Mouse (Mus musculus) mouse embryonic stem cell (cell line): Measurements from ENCODE around the gene Tiparp.

Source experiments
- in situ Hi-C, 2 experiments: fragments of 300-500 bp; cut with MboI; formaldehyde crosslinking; loops; 1 replicate in 1 of 2; 3 replicates in 1 of 2; pipeline ENCODE4 v1.14.3; 2019 to 2020; ENCODE audit warnings: low sequenced_read_pairs in 2 of 2, low pct_unique_long_range_greater_than_20kb in 1 of 2, mixed read lengths in 1 of 2; ENCODE audit not compliant: unreplicated experiment in 1 of 2

The Tiparp gene

GRCm38 (mm10) chr3:65527691-65528601, at the start of gene Tiparp:
Gene Tiparp (plus strand): TSS chr3:65528410.
- in situ Hi-C loops, result no loop called here

- in situ Hi-C loops, result no loop called here
Observed at GRCm38 (mm10) chr3:65480676-65481075, 47.5 kb upstream of the Tiparp start.

DNA sequence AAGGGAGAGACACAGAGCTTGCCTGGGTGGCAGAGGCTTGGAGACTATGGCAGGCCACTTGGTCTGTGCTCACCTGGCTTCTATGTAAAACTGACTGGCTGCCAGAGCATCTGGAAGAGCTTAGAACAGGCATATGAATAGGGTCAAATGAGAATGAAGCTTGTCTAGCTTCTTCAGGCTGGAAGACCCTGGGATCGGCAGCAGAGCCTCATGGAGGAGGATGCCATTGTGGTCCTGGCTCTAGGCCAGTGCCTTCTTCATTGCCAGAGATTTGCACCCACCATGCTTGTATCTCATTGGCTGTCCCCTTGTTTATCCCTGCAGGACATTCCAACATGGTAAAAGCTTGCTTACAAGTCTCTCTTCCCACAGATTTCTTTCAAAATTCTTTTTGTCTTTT, 45.9 kb upstream of the Tiparp start:
- in situ Hi-C loops, result no loop called here

DNA sequence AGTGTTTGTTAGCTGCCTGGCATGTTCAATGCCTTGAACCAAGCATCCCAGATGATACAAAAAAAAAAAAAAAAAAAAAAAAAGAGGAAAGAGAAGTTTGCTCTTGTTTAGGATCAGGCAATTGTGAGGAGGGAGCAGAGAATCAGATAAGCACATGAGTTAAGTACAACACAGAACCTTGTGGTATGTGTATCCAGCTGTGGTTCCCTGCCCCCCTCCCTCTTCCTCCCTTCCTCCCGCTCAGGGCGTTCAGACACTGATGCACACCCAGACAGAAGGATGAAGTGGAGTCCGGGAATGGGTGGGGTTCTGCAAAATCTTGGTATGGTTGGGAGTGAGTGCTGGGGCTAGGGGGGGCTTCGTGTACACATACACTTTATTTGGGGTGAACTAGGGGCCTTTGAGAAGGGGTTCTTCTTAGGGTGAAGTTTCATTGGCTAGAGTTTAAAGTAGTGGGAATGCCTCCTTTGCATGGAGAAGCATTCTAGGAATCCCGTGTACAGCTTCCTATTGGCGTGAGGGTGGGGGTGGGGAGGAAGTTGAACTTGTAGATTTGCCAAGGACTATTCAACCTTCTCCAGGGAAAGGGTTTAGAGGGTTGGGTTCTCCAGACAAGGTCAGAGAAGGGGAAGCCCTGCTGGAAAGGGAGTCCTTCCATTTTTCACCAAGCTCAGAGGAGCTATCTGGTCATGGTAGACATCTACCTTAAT, 45.4 kb upstream of the Tiparp start:
- in situ Hi-C loops, result no loop called here

- in situ Hi-C loops, result no loop called here
Observed at GRCm38 (mm10) chr3:65484161-65484733, 44.0 kb upstream of the Tiparp start.

DNA sequence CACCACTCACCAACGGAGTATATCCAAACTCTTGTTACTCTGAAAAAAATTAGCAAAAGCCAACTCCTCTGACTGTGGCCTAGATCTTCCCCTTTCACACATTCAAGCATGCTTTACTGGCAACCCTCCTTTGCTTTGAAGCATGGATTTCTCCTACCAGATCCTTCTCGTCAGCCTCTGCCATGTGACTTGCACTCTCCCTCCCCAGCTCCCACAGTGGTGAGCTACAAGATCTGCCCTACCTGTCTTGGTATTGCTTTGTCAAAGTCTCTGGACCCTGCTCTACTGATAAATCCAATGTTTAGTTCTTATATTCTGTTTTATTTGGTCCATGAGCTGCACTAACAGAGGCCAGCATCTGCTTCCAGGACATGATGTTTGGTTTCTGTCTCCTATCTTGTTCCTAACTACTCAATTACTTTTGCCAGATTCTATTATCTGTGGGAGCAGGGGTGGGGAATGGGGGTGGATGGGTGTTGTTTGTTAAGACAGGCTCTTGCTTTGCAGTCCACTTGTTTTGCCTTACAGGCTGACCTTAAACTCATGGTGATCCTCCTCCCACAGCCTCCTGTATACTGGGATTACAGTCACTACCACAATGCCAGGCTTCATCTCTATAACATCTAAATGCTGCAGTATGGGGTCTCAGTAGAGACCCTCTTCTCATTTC, 40.7 kb upstream of the Tiparp start:
- in situ Hi-C loops, result no loop called here

DNA sequence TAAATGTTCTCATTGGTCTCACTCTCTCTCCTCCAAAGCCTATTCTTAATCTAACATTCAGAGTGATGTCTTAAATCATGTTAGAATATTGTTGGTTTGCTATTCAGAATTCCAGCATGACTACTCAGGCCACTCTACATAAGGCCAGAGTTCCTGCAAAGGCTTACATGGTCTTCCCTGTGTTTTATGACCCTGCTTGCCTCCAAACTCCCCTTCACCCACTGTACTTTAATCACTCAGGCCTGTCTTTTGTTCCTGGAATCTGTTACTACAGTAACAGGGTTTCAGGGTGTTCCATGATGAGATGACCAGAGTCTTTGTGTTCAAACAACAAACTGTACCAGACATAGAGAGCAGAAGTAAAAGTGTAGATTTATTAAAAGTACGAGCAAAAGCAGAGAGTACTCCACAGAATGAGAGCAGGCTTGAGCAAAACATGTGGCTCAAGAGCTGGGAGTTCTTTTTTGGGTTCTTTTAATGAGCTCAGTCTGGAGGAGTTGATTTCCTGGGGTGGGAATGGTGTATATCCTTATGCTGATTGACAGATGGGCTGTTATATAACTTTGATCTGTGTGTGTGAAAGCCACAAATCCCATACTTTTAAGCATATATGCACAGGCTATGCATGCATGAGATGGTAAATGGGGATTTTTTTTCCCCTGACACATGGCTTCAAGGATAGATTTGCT, 39.5 kb upstream of the Tiparp start:
- in situ Hi-C loops, result no loop called here

DNA sequence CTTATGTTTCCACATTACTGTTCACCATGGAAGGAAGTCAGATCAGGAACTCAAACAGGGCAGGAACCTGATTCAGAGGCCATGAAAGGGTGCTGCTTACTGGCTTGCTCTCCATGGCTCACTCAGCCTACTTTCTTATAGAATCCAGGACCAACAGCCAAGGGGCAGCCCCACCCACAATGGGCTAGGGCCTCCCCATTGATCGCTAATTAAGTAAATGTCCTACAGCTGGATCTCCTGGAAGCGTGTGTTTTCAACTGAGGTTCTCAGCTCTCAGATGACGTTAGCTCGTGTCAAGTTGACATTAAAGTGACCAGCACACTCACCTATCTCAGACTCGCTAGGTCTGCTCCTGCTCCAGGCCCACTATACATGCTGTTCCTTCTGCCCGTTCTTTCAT, 38.6 kb upstream of the Tiparp start:
- in situ Hi-C loops, result no loop called here

GRCm38 (mm10) chr3:65494291-65494763, 33.9 kb upstream of the Tiparp start:
- in situ Hi-C loops, result no loop called here

DNA sequence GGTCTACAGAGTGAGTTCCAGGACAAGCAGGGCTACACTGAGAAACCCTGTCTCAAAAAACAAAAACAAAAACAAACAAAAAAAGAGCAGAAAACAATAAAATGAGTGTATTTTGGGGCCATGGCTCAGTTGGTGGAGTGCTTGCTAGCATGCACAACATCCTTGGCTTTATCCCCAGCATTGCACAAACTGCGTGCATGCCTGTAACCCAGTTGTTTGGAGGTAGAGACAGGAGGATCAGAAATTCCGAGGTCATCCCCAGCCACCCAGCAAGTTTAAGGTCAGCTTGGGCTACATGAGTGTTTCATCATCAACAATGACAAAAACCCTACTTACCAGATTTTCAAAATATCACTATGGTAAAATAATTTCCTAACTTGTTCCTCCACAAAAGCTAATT, 20.4 kb upstream of the Tiparp start:
- in situ Hi-C loops, result no loop called here

DNA sequence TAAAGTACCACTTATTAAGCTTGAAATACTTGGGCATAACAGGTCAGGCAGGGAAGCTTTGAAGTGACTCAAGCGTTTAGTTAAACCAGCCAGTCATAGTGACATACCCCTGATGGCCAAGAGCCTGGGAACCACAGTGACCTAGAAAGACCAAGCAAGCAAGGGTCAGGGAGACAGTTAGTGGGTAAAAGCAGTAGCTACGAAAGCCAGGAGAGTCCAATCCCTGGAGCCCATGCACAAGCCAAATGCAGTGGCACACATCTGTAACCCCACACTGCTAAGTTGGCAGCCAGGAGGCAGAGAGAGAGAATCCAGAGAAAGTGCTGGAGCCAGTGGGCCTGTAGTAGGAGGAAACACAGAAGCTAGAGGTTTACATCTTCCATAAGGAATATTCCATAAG, 17.6 kb upstream of the Tiparp start:
- in situ Hi-C loops, result no loop called here

GRCm38 (mm10) chr3:65515751-65516150, 12.5 kb upstream of the Tiparp start:
- in situ Hi-C loops, result no loop called here

- in situ Hi-C loops, result no loop called here
Observed at GRCm38 (mm10) chr3:65516526-65516925, 11.7 kb upstream of the Tiparp start.

DNA sequence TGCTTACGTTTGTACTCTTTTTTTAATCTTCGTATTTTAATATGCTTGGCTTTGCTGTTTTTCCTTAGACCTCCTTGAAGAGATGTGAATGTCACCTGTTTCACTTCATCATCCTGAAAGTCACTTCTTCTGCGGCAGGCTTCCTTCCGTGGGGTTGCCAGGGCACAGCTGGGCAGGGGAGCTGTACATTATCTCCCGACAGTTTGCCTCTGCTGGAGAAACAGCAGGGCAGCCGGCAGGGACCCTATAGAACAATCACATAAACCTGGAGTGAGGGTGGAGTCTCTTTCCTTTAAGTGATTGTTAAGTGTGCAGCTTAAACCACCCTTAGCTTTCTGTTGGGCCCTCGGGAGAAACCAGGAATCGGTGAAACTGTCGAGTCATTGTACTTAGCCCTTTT, 11.1 kb upstream of the Tiparp start:
- in situ Hi-C loops, result no loop called here

DNA sequence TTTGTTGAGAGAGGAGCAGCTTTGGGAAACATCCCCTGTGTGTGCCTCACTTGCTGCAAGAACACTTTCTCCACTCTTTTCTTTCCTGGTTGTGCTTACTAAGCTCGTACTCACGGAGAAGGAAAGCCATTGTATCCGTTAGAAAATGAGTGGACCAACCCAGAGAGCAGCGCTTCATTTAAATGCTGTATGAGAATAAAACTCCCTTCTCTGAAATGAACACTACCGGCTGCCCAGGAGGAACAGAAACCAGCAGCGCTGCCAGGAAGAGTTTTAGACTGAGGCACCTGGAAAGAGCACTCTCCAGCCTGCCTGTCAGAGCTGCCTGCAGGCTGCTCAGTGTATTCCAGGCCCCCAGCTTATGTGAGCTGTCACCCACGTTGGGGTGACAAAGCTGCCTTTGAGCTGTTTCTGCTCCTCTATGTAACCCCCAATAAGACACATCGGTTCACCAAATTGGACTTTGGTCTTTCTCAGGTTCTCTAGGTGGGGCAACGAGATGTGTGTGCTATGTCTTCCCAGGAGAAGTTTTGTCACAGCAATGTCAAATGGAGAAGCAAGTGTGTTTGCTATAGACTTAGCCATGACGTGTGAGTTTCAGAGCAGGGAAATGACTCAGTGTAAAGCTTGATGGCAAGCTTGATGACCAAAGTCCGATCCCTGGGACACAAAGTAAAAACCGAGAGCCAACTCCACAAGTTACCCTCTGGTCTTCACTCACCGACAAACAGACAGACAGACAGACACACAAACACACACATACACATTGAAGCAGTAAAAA, 10.3 kb upstream of the Tiparp start:
- in situ Hi-C loops, result no loop called here

GRCm38 (mm10) chr3:65521391-65521790, 6.8 kb upstream of the Tiparp start:
- in situ Hi-C loops, result no loop called here

GRCm38 (mm10) chr3:65523397-65523796, 4.8 kb upstream of the Tiparp start:
- in situ Hi-C loops, result no loop called here

GRCm38 (mm10) chr3:65525731-65526130, 2.5 kb upstream of the Tiparp start:
- in situ Hi-C loops, result no loop called here
